Mouse (Mus musculus): ENCODE results near the gene Dyrk1a. TPM values are rescaled to one million over a fixed set of nuclear protein-coding genes. Genes with fewer than 3 reads are reported as not detected.

The Dyrk1a gene
- total RNA-seq, 2 experiments from 2014 or later = 66.8 to 67.4 TPM

DNA sequence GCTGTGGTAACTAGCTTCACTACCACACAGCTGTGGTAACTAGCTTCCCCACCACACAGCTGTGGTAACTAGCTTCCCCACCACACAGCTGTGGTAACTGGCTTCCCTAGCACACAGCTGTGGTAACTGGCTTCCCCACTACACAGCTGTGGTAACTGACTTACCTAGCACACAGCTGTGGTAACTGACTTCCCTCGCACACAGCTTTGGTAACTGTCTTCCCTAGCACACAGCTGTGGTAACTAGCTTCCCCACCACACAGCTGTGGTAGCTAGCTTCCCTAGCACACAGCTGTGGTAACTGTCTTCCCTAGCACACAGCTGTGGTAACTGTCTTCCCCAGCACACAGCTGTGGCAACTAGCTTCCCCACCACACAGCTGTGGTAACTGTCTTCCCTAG is 128.4 kb downstream of the Dyrk1a start:
- peak; percentile 41 for ATAC-seq (ENCODE audit: poor library complexity, severe bottlenecking)

DNA sequence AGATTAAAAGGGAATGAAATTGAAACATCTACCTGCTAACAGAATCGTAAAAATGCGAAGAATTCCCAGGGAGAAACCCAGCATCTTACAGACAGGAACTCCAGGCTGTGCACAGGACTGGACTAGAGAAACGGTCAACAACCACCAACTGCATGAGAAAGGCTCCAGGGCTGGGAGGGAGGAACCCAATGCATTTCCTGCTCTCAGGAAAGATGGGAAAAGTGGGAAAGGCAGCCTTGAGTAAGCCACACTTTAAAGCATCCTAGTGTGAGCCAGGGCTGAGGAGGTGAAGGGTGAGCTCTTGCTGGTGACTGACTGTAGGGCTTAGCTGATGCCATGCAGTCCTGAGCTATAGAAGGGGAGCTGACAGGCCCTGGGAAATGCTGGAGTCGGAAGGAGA is 131.3 kb downstream of the Dyrk1a start:
- no peak for ATAC-seq (ENCODE audit: poor library complexity, severe bottlenecking)

DNA sequence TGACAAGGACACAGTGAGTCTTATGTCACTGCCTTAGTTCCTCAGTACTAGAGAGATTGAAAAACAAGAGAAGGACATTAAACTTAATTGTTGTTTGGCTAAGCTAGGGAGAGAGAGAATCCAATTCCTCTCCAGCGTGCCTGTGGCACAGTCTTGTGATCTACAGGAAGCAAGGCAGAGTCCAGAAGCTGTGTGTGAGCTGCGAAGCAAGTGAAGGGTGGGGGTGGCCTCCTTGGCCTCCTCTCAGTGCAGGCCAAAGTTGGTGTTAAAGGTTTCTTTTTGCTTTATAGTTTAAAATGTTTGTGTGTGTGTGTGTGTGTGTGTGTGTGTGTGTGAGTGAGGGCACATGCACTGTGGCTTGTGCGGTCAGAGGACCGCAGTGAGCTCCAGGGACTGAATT is 132.2 kb downstream of the Dyrk1a start:
- no peak for ATAC-seq (ENCODE audit: poor library complexity, severe bottlenecking)

DNA sequence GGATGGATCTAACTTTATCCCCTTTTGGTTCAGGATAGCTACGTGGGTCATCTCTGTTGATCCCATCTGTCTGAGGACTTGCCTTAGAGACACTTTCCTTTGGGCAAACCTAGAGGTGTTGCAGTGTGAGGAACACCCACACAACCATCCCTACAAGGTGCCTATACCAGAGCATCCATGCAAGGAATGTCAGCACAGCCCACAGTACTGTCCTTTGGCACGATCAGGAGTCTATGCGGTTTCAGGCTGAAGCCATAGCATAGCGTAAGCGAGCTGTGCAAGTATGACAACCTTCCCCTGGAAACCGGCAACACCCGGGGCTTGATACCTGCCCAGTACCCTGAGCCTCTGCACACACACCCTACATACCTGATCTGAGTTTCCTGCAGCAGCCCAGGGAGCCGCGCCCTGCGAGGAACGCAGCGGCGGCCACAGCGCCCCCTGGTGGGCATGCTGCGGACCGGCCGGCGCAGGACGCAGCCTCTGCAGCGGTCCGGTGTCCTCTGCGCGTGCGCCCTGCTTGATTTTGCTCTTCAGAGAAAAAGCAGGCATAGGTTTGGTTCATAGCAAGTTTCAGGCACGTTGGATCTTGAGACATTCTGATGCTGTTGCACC is 143.8 kb downstream of the Dyrk1a start:
- ATAC-seq (ENCODE audit: poor library complexity, severe bottlenecking) = peak; percentile 95

DNA sequence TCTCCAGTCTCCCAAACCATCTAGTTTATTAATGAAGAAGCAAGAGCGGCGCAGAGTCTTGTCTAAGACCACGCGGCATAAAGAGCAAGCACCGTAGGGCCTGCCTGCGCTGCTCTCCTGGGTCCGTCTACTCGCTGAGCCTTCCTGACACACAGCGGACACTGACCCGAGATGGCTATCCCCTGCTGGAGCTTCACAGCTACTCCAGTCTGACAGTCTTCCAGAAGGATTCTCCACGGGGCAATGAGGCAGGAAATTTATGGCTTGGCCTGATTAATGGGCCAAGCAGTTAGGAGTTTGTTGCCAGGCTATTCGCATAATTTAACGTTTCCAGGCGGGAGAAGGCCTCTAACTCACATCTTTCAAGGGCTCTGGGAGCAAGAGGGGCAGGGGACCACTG is 144.7 kb downstream of the Dyrk1a start:
- ATAC-seq (ENCODE audit: poor library complexity, severe bottlenecking) = no peak

DNA sequence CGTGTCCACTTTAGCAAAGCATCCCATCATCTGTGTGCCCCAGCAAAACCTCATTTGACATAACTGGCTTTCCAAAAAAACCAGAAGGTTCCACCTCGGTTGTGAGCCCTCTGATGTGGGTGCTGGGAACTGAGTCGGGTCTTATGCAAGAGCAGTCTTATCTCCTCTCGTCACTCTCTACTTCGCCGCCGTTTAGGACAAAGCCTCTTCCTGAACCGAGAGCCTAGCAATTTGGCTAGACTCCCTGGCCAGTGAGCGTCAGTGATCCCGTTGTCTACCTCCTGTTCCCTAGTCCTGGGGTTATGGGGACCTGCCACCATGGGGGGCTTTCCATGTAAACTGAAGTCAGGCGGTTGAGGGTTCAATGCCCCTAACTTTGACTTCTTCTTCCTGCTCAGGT is 147.2 kb downstream of the Dyrk1a start:
- no peak for ATAC-seq (ENCODE audit: poor library complexity, severe bottlenecking)

DNA sequence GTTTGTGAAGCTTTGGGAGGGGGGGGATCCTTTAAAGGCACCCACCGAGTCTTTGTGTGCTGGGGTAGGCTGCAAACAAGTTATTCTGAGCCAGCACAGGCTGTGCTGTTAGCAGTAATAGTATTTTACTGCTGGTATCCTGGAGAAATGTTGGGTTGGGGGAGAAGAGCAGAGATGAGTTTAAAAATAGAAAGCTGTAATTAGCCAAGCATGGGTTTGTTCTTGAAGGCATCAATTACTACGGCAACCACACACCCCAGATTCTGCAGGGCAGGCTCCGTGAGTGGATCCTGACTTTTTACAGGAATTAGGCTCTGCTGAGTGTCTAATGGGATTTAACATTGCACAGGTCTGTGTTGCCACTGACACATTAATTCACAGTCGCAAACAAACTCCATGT is 149.1 kb downstream of the Dyrk1a start:
- no peak for ATAC-seq (ENCODE audit: poor library complexity, severe bottlenecking)

DNA sequence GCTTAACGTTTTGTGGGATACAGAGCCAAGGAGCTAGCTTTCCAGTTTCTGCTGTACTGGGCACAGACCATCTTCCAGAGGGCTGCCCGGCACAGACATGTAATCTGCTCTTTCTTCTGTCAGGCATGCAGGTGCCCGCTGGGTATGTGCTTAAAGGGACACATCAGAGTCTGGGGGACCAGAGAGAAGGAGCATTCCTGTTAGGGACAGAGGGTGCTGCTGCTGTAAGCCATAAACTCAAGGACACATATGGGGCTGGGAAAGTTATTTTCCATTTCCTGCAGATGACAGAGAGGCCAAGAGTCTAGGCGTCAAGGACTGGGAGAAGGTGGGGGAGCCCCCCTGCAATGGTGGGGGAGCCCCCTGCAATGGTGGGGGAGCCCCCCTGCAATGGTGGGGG is 149.7 kb downstream of the Dyrk1a start:
- ATAC-seq (ENCODE audit: poor library complexity, severe bottlenecking) = no peak

DNA sequence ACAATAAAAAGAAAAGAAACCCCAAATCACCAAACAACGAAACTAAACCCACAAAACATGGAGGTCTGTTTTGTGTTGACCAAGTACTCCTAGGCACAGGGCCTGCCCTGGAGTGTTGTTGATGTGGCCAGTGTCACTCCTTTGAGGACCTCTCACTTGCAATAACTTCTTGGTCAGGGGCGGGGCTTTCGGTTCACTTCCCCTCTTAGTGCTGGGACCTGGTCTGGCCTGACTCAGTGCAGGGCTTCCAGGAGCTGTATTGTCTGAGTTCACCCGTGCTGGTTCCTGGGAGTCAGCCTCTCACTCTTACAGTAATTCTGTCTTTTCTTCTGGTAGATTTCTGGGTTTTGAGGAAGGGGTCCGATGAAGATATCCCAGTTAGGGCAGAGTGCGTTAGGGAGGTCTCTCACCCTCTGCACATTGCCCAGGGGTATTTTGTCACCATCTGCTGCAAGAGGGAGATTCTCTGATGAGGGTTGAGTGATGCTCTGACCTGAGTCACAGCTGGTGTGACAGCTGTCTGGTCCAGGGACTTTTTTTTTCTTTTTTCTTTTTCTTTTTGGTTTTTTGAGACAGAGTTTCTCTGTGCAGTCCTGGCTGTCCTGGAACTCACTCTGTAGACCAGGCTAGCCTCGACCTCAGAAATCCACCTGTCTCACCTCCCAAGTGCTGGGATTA is 150.8 kb downstream of the Dyrk1a start:
- ATAC-seq (ENCODE audit: poor library complexity, severe bottlenecking) = peak; percentile 47

DNA sequence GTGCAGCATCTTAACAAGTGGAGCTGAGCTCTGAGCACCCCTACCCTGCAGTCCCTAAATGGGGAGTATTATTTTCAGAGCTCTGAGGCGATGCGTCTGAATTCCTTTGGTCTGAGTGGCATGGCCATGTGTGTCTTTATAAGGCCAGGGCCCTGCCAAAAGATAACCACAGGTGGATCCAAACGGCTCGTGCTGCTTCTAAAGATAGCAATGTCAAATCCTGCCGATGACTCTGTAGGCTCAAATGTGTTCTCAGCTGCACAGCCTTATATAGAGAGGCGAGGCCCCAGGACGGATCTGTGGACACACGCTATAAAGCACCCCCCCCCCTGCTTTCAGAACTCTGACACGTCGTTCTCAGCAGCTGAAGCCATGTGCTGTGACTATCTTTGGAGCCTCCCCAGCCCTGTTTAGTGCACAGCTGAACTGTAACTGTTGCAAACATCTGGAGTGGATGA is 151.8 kb downstream of the Dyrk1a start:
- no peak for ATAC-seq (ENCODE audit: poor library complexity, severe bottlenecking)

DNA sequence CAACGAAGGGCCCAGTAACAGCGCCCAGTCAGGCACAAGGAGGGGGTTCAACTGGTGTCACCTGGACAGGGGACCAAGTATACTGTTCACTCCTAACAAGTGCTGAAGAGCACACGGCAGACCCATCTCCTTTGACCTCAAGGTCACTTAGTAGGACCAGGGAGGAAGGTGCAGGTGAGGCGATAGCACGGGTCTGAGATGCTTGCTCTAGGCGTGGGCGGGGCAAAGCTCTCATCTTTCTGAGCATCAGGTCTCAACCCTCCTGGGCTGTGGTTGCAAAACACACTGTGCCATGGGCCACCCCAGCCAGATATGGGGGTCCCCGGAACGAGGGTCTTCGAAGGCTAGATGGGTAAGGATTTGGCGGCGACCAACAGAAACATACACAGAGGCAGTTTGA is 153.1 kb downstream of the Dyrk1a start:
- ATAC-seq (ENCODE audit: poor library complexity, severe bottlenecking) = no peak

DNA sequence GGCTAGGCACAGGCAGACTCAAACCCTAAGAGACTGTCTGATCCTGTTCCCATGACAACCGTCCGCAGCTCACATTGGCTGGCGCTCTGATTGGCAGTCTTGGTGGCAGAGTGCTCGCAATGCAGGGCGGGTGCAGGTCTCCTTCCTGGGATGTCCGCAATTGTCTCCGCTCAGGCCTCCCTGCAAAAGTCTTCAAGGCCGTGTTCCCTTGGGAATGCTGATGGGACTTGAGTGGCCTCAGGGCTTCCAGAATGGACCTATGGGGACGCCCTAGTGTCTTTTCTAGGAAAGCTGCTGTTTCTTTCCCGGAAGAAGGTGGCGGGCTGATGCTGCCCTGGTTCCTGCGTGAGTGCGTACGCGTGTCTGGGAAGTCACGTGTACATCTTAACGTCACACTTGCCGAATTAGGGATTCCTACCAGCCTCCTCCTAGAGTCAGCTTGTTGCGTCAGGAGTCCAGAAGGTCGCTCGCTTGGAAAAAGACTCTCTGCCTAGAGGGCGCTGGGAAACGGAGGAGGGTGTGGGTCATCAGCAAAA is 154.3 kb downstream of the Dyrk1a start:
- ATAC-seq (ENCODE audit: poor library complexity, severe bottlenecking) = peak; percentile 88

DNA sequence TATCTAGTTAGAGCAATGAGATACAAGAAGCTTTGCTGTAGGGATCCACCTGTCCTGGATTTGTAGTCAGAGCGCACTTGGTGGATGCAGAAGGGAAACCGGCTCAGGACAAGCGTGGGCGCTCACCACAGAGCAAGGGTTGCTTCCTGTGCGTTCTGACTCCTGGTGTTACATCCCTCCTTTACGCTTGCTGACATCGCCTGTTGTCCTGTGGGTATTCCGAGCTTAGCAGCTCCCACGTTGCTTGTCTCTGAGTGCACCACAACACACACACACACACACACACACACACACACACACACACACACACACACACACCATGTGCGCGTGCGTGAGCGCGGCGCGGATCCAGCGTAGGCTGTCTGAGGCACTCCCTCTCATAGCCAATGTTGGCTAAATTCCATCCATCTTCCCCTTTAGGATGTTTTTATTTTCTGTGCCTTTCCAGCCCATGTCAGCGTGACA is 155.0 kb downstream of the Dyrk1a start:
- ATAC-seq (ENCODE audit: poor library complexity, severe bottlenecking) = peak; percentile 53

DNA sequence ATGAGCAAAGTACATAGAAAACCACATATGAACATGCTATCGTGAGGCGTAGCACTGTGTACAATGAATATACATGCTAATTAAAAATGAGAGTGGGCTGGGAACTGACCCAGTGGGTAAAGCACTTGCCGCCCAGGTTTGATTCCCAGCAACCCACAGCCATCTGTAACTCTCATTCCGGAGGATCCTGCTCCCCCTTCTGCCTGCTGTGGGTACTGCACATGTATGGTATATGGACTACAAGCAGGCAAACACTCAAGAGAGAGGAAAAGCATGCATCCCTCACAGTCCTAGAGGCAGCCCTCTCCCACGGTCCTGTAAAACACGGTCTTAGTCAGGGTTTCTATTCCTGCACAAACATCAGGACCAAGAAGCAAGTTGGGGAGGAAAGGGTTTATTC is 159.4 kb downstream of the Dyrk1a start:
- ATAC-seq (ENCODE audit: poor library complexity, severe bottlenecking) = no peak

DNA sequence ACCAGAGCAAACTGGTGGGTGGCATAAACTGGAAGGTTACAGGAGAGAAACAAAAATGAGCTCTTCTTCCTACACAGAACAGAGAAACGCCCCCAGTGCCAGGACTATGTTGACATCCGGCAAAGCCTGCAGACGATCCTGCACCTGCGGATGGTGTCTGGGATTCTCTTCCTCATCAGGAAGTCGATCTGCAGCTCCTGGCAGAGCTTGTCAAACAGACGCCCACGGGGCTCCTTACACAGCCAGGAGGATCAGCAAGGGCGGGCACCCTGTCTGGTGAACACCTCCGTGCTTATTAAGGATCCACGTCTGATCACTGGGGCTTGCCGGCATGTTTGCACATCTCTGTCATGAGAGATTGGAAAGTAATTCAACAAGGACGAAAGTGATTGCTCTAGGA is 161.2 kb downstream of the Dyrk1a start:
- ATAC-seq (ENCODE audit: poor library complexity, severe bottlenecking) = no peak

DNA sequence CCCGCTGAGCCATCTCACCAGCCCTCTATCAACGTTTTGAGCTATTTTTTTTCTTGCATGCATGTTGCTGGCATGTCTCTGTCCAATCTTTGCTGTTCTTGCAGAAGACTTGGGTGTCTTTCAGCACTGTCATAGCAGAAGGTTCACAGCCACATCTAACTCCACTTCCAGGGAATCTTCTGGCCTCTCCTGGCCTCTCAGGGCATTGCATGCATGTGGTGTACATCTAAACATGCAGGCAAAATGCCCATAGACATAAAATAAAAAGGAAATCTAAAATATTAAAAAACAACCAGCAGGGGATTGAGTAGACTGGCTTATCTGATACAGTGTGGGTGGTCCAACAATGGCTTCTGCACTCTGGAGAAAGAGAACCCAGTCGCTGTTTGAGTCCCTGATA is 165.7 kb downstream of the Dyrk1a start:
- no peak for ATAC-seq (ENCODE audit: poor library complexity, severe bottlenecking)

DNA sequence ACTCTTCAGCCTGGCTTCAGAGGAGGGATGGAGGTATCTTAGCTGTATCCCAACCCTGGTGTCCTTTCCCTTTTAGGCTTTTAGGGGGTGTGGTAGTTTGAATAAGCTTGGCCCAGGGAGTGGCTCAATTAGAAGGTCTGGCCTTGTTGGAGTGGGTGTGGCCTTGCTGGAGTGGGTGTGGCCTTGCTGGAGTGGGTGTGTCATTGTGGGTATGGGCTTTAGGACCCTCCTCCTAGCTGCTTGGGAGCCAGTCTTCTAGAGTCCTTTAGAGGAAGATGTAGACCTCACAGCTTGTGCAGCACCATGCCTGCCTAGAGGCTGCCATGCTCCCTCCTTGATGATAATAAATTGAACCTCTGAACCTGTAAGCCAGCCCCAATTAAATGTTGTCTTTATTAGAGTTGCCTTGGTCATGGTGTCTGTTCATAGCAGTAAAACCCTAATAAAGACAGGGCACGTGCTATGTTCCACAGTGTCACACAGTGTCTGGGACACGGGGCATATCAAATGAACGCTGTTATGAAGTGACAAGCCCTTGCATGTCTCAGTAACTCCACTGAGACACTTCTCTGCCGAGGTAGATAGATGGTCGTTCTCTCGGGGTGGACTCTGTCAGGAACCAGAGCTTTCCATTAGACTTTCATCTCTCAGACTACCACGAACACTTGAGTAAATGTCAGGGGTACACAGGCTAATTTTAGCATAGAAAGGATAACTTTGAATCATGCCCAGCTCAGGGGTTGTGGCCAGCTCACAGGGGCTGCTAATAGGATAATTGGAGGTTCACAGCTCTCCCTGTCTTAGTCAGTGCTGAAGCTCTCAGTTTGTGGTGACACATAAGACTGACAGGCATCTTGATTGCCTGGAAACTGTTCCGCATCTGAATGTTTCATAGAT is 166.9 kb downstream of the Dyrk1a start:
- no peak for ATAC-seq (ENCODE audit: poor library complexity, severe bottlenecking)

DNA sequence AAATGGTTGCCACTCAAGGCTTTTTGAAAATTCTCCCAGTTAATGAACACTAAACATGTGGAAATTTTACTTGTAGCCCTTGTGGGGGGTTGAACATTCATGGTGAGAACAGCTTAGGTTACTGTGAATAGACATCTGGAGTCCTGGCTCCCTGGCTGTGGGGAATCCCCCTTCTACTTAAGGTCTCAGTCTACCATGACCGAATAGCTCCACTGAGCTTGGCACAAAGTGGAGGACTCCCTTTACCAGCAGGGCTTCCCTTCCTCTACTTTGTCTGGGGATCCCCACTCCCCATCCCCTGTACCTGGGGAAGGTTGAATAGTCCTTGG is 167.5 kb downstream of the Dyrk1a start:
- ATAC-seq (ENCODE audit: poor library complexity, severe bottlenecking) = no peak

DNA sequence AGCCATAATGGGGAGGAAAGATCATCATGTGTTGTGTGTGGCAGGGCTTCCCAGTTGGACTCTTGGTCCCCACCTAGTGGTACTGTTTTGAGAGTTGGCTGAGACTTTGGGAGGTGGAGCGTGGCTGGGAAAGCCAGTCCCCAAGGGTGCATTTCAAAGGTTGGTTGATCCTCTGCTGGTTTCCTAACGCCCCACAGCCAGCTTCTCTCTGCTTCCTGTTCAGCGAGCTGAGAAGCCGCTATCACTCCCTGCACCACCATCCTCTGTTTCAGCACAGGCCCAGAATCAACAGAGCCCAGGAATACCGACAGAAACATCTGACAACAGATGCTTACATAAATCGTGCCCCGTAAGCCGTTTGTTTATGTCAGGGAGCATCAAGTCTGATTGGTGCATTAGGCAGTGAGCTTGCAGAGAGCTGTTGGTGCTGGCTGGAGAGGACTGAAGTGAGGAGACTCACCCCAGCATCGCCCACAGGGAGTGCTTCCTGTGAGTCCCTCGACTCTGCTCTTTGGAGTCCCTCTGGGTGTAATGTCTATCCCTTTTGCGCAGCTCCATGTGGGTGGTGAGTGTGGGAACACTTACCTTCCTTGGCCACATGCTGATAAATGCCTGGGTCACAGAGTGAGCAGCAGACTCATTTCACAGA is 174.2 kb downstream of the Dyrk1a start:
- ATAC-seq (ENCODE audit: poor library complexity, severe bottlenecking) = peak; percentile 45; the same call in 1 of the 2 replicates

DNA sequence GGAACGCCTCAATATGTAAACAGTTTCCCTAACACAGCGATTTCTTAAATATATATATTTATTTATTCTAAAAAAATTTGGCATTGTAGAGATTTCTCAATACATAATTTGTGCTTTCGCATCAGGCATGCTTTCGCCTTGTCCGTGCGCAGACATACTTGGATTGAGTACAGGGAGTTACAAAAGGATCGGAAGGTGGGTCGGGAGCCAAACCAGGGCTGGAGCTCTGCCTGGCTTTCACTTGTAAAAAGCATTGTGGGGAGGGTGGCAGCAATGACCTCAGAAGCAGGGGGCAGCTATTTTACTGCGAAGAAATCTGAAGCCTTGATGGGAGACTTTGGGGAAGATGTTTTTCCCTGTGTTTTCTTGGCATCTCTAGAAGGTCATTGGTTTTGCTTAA is 175.2 kb downstream of the Dyrk1a start:
- ATAC-seq (ENCODE audit: poor library complexity, severe bottlenecking) = no peak
